Mouse (Mus musculus): Measurements from ENCODE around the gene Pgc. TPM values are rescaled to one million over a fixed set of nuclear protein-coding genes. Genes with fewer than 3 reads are reported as not detected.
A peak's percentile ranks its signal among the peaks of the same experiment; 100 is the strongest.

Gene Pgc
- not detected in 2 replicates for polyA plus RNA-seq (2015; fragmentation: Nextera tagmentation; extraction: Ambion mirVana)

DNA sequence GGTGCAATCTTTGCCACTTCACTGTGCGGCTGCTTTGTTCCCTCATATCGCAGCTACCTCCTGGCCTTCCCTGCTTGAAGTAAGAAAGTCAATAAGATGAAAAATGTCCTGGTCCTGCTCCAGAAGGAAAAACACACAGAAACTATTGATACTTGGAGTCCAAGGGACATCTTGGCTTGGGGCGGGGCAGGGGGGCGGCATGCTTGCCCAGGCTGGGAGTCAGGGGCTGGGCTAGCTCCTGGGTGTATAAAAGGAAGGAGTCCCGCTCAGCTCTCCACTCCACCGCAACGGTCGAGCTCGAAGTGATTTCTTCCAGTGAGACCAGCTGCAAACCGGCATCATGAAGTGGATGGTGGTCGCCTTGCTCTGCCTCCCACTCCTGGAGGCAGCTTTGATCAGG, at the start of gene Pgc:
Pgc (plus strand) TSS at position 277 of the 400 bp plus-strand sequence.
- Histone ChIP-seq H3K27ac (no peak within 1 kb of the TSS), H3K4me1 (no peaks in the 10 kb centered on the region), H3K4me2 (no peak within 1 kb of the TSS), H3K9me3 (no peaks in the 10 kb centered on the region), H3K4me3 (no peak within 1 kb of the TSS), H3K9ac (no peak within 1 kb of the TSS), H3K36me3 (replicated peaks) (no peaks in the 10 kb centered on the region), H3K27me3 (replicated peaks) (no peaks in the 10 kb centered on the region)
- WGBS = 83% methylated on average over 11 of the region's 11 CpGs
- no peak for ATAC-seq (replicated peaks)

DNA sequence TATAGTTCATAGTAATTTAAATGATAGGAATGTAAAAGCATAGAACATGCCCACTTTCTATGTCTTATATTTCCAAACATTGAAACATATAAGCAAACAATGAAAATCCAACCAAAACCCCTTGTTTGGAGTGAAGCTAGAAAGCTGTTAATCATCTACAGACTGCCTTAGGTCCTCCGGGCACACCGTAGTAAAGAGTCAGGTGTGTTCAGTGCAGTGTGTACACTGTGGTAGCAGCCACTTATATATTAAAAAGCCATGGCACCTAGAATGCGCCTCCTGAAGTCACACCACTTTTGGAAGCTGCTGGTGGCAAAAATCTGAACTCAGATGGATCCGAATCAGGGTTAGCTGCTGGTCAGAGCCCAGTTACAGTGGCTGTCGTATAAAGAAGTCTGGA, 48.4 kb upstream of the Pgc start:
- Histone ChIP-seq H3K9me3 (no peaks in the 10 kb centered on the region), H3K4me1 (peaks cover 3% of the 10 kb centered on the region; the same call in 1 of the 2 replicates), H3K4me3 (no peak overlapping the region), H3K27ac (no peak overlapping the region), H3K36me3 (replicated peaks) (peaks cover 40% of the 10 kb centered on the region), H3K27me3 (replicated peaks) (no peaks in the 10 kb centered on the region), H3K4me2 (no peak overlapping the region), H3K9ac (no peak overlapping the region)
- 94% methylated on average over 5 of the region's 5 CpGs for WGBS
- no peak for ATAC-seq (replicated peaks)

DNA sequence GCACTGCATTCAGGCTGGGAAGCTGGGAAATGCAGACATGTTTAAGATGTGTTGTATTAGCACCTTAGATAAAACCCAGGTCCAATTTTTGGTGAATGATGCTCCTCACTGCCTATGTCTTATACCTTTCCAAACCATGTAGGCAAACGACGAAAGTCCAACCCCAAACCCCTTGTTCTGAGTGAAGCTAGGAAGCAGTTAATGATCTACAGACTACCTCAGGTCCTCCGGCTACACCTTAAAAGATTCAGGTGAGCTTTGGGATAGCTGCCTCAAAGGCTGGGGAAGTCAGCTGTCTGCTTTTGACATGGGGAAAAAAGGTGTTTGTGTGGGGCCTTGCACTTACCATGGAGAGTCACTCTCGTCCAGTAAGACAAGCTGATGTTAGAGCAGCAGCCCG, 47.9 kb upstream of the Pgc start:
- Histone ChIP-seq H3K9me3 (no peaks in the 10 kb centered on the region), H3K27ac (no peak overlapping the region), H3K27me3 (replicated peaks) (no peaks in the 10 kb centered on the region), H3K4me3 (no peak overlapping the region), H3K9ac (no peak overlapping the region), H3K4me2 (no peak overlapping the region), H3K4me1 (peaks cover 3% of the 10 kb centered on the region; the same call in 1 of the 2 replicates), H3K36me3 (replicated peaks) (peaks cover 42% of the 10 kb centered on the region)
- WGBS = 89% methylated on average over 5 of the region's 5 CpGs
- no peak for ATAC-seq (replicated peaks)

DNA sequence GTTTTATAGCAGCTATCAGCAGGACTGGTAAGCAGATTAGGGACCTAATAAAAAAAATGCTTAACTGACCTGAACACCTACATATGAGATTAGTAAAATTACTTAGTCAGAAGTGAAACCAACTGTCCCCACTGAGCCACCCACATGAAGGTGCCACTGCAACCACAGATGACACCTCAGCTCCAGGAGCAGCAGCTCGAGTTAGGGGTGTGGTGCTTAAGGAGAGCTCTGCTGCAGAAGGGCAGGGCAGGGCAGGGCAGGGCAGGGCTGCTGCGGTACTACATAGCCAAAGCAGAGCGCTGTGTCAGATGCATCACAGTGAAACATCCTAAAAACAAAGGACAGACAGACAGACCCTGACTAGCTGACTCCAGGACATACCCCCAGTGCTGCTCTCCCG, 43.8 kb upstream of the Pgc start:
- H3K4me3 ChIP-seq = no peak overlapping the region
- H3K36me3 ChIP-seq (replicated peaks) = peaks cover 36% of the 10 kb centered on the region
- no peaks in the 10 kb centered on the region for H3K27me3 ChIP-seq (replicated peaks)
- no peaks in the 10 kb centered on the region for H3K9me3 ChIP-seq
- peaks cover 14% of the 10 kb centered on the region for H3K4me1 ChIP-seq
- H3K4me2 ChIP-seq = no peak overlapping the region
- no peak for ATAC-seq (replicated peaks)
- 90% methylated on average over 4 of the region's 4 CpGs for WGBS
- no peak overlapping the region for H3K27ac ChIP-seq
- H3K9ac ChIP-seq = no peak overlapping the region

DNA sequence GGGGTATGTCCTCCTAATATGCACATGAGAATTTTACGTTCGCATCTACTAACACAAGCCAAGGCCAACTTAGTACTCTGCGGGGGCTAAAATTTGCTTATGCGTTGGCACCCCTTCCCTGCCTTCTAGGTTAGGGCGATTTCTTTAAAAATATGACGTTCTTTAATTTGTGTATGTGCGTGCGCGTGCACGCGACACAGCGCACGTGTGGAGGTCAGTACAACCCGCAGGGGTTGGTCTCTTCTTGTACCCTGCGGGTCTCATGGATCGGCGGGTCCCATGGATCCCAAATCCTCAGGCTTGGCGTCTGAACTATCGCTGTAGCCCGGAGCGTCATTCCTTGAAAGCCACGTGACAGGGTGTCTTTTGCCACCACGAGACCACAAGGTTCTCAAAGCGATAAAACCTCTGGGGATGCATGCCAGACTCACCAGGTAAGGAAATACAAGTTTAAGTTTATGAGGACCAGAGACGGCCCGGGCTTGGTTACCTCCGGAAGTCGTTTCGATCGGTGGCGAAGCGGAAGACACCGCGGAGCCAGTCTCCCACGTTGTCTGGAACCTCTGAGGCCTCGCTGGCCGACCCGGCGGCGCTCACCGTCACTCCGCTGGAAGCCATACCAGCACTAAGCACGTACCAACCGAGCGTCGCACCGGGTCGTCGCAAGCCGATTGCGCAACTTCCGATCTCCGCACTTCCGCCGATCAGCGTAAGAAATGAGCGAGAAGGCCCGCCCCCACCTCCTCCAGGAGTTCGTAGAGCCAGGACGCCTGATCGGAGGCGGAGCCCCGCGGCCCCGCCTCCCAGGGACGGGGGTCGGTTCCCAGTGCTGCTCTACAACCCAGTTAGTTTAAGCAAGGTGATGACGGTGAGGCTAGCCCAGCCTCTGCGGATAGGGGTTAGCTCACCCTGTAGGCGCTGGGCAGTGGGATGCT, 39.0 kb upstream of the Pgc start:
- Histone ChIP-seq H3K27me3 (replicated peaks) (no peaks in the 10 kb centered on the region), H3K9me3 (no peaks in the 10 kb centered on the region), H3K4me2 (peak overlapping the region; percentile 93), H3K9ac (peak overlapping the region; percentile 84), H3K4me3 (peak overlapping the region; percentile 77), H3K36me3 (replicated peaks) (peaks cover 8% of the 10 kb centered on the region), H3K27ac (peak overlapping the region; percentile 82), H3K4me1 (peaks cover 25% of the 10 kb centered on the region)
- peak; percentile 91 for ATAC-seq (replicated peaks)
- under 1% methylated on average over 70 of the region's 70 CpGs for WGBS

DNA sequence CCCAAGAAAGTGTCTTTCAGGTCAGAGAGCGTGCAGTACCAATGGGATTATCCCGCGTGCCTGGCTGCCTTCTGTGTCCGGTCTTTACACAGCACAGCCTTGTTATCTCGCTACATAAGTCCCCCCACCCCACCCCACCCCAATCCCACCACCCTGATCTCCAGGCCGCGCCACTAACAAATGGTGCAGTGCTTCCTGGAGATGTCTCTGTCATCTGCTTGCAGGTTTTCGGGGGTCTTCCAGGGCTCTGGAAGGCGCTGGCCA, 38.4 kb upstream of the Pgc start, which contains the start of gene Tomm6:
Tomm6 (minus strand) TSS at position 43 of the 264 bp plus-strand sequence.
- Histone ChIP-seq H3K9ac (peak within 1 kb of the TSS; percentile 84), H3K9me3 (no peaks in the 10 kb centered on the region), H3K27me3 (replicated peaks) (no peaks in the 10 kb centered on the region), H3K36me3 (replicated peaks) (peaks cover 2% of the 10 kb centered on the region), H3K27ac (peak within 1 kb of the TSS; percentile 82), H3K4me3 (peak within 1 kb of the TSS; percentile 77), H3K4me2 (peak within 1 kb of the TSS; percentile 93), H3K4me1 (peaks cover 25% of the 10 kb centered on the region)
- ATAC-seq (replicated peaks) = no peak
- WGBS = under 1% methylated on average over 9 of the region's 9 CpGs

DNA sequence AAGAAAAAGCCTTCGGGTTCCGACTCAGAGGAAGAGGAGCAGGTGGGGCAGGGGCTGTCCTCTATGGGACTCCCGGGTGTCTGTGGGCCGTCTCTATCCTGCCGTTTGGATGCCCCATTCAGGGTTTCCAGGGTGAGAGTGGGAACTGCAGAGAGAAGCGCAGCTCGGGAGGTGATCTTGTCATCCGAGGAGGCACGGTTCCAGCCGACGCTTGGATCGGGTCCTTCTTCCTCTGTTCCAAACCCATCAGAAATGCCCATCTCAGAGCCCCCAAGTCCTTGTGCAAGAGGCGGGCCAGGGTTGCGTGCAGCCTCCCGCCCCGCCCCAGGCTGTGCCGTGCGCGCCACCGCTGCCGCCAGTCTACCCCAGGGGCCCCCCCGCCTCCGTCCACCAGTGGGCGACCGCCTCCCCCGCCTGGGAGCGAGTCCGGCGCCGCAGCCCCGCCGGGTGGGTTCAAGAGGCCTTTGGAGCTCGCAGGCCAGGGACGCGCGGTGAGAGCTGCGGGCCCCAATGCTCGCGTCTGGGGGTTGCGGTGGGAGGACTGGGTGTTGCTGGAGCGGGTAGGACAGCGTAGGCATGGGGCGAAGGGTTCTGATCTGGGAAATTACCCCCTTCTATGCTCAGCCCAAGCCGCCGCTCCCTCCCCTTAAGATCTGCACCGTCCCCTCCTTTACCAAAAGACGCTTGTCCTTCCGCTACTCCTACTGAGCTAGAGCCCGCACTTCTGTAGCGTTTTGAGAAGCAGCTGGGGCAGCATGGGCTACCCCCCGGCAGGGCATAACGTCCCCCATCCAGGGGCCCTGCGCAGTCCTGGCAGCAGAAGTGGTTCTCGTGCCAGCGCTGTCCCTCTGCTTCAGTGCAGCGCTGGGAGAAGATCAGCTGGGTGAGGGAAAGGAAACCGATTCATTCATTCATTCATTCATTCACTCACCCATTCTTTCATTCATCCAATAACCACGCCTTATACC, 37.8 kb upstream of the Pgc start, which contains the start of gene Frs3:
Frs3 (plus strand) TSS at position 423 of the 968 bp plus-strand sequence.
- Histone ChIP-seq H3K4me2 (peak within 1 kb of the TSS; percentile 93), H3K27me3 (replicated peaks) (no peaks in the 10 kb centered on the region), H3K27ac (peak within 1 kb of the TSS; percentile 82), H3K36me3 (replicated peaks) (no peaks in the 10 kb centered on the region; the same call in none of the 2 replicates), H3K9ac (peak within 1 kb of the TSS; percentile 84), H3K4me3 (peak within 1 kb of the TSS; percentile 77), H3K9me3 (no peaks in the 10 kb centered on the region), H3K4me1 (peaks cover 27% of the 10 kb centered on the region)
- under 1% methylated on average over 57 of the region's 58 CpGs for WGBS
- ATAC-seq (replicated peaks) = peak; percentile 74

DNA sequence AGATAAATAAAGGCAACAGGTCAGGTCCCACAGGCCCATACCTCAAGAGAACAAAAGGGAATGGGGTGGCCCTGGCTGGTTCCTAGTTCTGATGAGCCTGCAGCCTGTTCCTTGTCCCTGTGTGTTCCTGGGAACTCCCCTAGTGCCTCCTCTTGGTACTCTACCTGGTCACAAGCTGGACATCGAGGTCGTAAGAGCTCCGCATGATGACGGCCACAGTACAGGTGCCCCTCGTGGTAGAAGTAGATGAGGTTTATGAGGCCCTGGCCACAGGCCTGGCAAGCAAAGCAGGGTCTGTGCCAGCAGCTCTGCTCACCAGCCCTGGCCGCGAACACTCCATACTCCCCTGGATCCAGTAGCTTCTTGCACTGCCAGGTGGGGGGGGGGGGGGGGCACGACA, 36.7 kb upstream of the Pgc start:
- H3K27ac ChIP-seq = no peak overlapping the region
- peak overlapping the region; percentile 77 for H3K4me3 ChIP-seq
- H3K27me3 ChIP-seq (replicated peaks) = no peaks in the 10 kb centered on the region
- peak overlapping the region; percentile 93 for H3K4me2 ChIP-seq
- H3K9ac ChIP-seq = peak overlapping the region; percentile 84; the same call in 1 of the 2 replicates
- no peaks in the 10 kb centered on the region; the same call in 1 of the 2 replicates for H3K36me3 ChIP-seq (replicated peaks)
- ATAC-seq (replicated peaks) = no peak
- 79% methylated on average over 8 of the region's 8 CpGs for WGBS
- H3K4me1 ChIP-seq = peaks cover 33% of the 10 kb centered on the region
- H3K9me3 ChIP-seq = no peaks in the 10 kb centered on the region

DNA sequence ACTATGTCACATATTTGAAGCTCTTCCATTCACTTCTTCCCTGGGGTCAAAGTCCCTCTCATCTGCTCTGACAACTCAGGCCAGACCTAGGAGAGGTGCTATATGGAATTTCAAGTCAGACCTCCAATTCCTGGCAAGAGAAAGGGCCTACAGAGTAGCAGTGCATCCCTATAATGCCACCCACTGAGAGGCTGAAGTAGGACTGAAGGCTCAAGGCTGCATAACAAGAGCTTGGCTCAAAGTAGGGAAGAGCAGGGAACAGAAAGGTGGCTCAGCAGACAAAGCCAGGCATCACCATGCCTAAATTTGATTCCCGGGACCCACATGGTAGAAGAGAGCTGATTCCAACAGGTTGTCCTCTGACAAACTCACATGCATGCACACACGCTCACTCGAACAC, 35.0 kb upstream of the Pgc start:
- Histone ChIP-seq H3K4me2 (no peak overlapping the region), H3K27ac (no peak overlapping the region), H3K4me1 (peaks cover 35% of the 10 kb centered on the region), H3K36me3 (replicated peaks) (no peaks in the 10 kb centered on the region), H3K9ac (no peak overlapping the region), H3K9me3 (no peaks in the 10 kb centered on the region), H3K27me3 (replicated peaks) (no peaks in the 10 kb centered on the region), H3K4me3 (no peak overlapping the region)
- 88% methylated on average over 3 of the region's 3 CpGs for WGBS
- no peak for ATAC-seq (replicated peaks)

DNA sequence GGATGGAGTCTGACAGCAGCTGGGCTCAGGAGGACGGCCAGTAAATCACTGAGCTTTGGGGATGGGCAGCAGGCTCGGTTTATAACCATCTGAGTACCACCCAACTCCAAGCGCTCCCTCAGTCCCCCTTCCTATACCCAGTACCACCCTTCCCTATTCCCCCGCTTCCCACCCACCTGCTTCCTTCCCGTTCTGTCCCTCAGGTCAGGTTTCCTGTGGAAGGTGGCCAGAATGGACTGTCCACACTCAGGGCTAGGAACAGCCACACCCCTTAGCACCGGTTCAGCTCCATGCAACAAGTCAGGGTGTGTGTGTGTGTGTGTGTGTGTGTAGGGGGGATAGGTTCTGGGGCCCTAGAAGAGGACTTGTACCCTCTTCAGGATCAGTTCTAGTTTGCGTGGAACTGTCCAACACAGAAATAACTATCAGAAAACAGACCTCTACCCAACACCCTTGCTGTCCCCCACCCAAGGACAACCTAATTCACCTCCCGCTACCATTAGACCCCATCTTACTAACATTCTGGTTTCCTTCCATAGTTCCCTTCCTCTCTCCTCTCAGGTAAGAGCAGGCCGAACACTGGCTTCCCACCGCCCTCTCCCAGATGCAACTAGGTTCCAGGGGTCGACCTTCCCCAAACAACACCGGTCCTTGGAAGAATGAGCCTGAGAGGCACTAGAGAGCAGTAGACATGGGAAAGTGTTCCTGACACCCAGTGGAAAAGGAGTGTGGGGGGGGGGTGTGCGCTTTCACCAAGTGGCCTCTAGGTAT, 32.8 kb upstream of the Pgc start:
- H3K4me3 ChIP-seq = peak overlapping the region; percentile 84
- no peaks in the 10 kb centered on the region for H3K36me3 ChIP-seq (replicated peaks)
- no peaks in the 10 kb centered on the region for H3K9me3 ChIP-seq
- peak overlapping the region; percentile 90 for H3K4me2 ChIP-seq
- peak overlapping the region; percentile 81 for H3K27ac ChIP-seq
- WGBS = 33% methylated on average over 13 of the region's 13 CpGs
- peaks cover 26% of the 10 kb centered on the region for H3K4me1 ChIP-seq
- H3K9ac ChIP-seq = peak overlapping the region; percentile 86
- no peaks in the 10 kb centered on the region for H3K27me3 ChIP-seq (replicated peaks)
- peak; percentile 15 for ATAC-seq (replicated peaks)

DNA sequence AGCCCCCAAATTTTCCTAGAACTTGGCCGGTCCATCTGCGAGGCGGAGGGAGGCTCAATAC, 32.4 kb upstream of the Pgc start, which contains the start of gene Gm21981:
Gm21981 (minus strand) TSS at position 14 of the 61 bp plus-strand sequence.
- H3K4me3 ChIP-seq = peak within 1 kb of the TSS; percentile 84
- peak within 1 kb of the TSS; percentile 81 for H3K27ac ChIP-seq
- H3K27me3 ChIP-seq (replicated peaks) = no peaks in the 10 kb centered on the region

More for the DNA sequence above, 32.4 kb upstream of the Pgc start, which contains the start of gene Gm21981:
- H3K9ac ChIP-seq = peak within 1 kb of the TSS; percentile 86
- ATAC-seq (replicated peaks) = no peak
- H3K36me3 ChIP-seq (replicated peaks) = no peaks in the 10 kb centered on the region
- no peaks in the 10 kb centered on the region for H3K9me3 ChIP-seq
- WGBS = 2% methylated on average over 3 of the region's 3 CpGs
- H3K4me1 ChIP-seq = peaks cover 25% of the 10 kb centered on the region
- peak within 1 kb of the TSS; percentile 90 for H3K4me2 ChIP-seq
